Mouse (Mus musculus): Measurements from ENCODE around the gene Unk.

DNA sequence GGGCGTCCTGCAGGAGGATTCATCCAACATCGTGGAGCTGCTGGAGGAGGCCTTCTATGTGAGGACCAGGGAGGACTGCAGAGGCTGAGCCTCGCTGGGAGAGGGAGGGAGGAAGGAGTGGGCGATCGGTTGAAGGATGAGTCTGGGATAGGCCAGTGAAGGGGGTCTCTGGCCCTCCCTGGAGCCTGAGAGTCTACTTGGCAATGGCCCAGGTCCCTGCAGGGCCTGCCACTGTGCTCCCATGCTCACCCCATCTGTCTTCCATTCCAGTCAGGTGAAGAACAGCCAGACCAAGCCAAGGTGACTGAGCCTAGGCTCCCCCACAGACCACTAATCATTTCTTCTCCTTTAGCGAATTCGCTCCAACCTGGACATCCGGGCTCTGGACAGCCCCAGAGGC lies 46.8 kb upstream of the Unk start:
- no peak for TF ChIP-seq POLR2A (IDR thresholded peaks at IDR 0.05; ENCODE audit: low read depth, low read length)
- no peak for TF ChIP-seq CTCF (IDR thresholded peaks at IDR 0.05; ENCODE audit: extremely low read depth, insufficient read length, insufficient replicate concordance, low read depth, low read length)

Data from small intestine, adult 2 months (tissue).